12 mouse cellular contexts compared by ENCODE assay signal in genomic region chr15:23560136-23560535, GRCm38 (mm10).
"Had no signal": no experiment of that assay in that cellular context is flagged by ENCODE, and none has a peak within 500 bp of the region (broad histone marks: within the 10 kb centered on the region; RNA-seq: fewer than 3 reads in every experiment).

No protein-coding gene starts in this region.

- H3K4me1 ChIP-seq: limb, embryonic 10.5 days; liver, embryonic 15.5 days; neural tube, embryonic 15.5 days had no signal

- H3K4me3 ChIP-seq: limb, embryonic 10.5 days; liver, embryonic 15.5 days; myocyte; neural tube, embryonic 15.5 days had no signal

- H3K9ac ChIP-seq: liver, embryonic 15.5 days; neural tube, embryonic 15.5 days had no signal

- H3K36me3 ChIP-seq: limb, embryonic 10.5 days; liver, embryonic 15.5 days; neural tube, embryonic 15.5 days had no signal

- H3K27me3 ChIP-seq: liver, embryonic 15.5 days; neural tube, embryonic 15.5 days had no signal

- DNase-seq: kidney, adult 8-10 months; kidney, postnatal 25 days; lung, adult 2 months; lung, postnatal 36 days; midbrain, embryonic 14.5 days; spleen, adult 18-20 months; thymus, adult 2 months; thymus, postnatal 25 days had no signal

- H3K27ac ChIP-seq: limb, embryonic 10.5 days; liver, embryonic 15.5 days; neural tube, embryonic 15.5 days had no signal
